In the genomic region with DNA sequence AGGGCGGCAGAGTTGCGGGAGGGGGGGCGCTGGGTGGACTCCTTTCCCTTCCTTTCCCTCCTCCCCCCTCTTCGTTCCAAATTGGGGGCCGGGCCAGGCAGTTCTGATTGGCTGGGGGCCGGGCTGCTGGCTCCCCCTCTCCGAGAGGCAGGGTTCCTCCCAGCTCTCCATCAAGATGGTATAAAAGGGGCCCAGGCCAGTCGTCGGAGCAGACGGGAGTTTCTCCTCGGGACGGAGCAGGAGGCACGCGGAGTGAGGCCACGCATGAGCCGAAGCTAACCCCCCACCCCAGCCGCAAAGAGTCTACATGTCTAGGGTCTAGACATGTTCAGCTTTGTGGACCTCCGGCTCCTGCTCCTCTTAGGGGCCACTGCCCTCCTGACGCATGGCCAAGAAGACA, we compare ENCODE assay signal across 8 mouse cellular contexts. TPM values are rescaled to one million over a fixed set of nuclear protein-coding genes. Genes with fewer than 3 reads are reported as not detected.
DNase-seq lines count a peak whose midpoint lies in the region; ATAC-seq and TF ChIP-seq lines count a peak whose summit lies in the region.

A gene (plus strand): TSS at position 180 of the 400 bp plus-strand sequence.

- H3K36me3 ChIP-seq in MEL (ENCODE audit: control insufficient read depth in 1 of 2, insufficient read depth in 2 of 2, low read length in 2 of 2) = no peaks in the 10 kb centered on the region
- peaks cover 19% of the 10 kb centered on the region; the same call in 1 of the 2 replicates for H3K36me3 ChIP-seq in kidney, embryonic 14.5 days (ENCODE audit: control insufficient read depth, insufficient read depth, low read length)
- H3K36me3 ChIP-seq in lung, embryonic 15.5 days = peaks cover 18% of the 10 kb centered on the region
- no peaks in the 10 kb centered on the region for H3K36me3 ChIP-seq in stomach, embryonic 16.5 days (ENCODE audit: control insufficient read depth, insufficient read depth, low read length)

- no peak for TF ChIP-seq POLR2A in MEL (IDR thresholded peaks at IDR 0.05; ENCODE audit: control insufficient read depth in 1 of 2, insufficient read depth in 1 of 2, low read depth in 1 of 2, low read length in 2 of 2, poor library complexity in 1 of 2)
- TF ChIP-seq POLR2A in bone marrow, adult 2 months (IDR thresholded peaks at IDR 0.05; ENCODE audit: borderline replicate concordance, control insufficient read depth, low read depth, low read length) = 0 out of 2 replicates have a peak, but pooled peaks have one; percentile 15

- H3K9me3 ChIP-seq in MEL (replicated peaks; ENCODE audit: insufficient read depth, low read length) = no peaks in the 10 kb centered on the region
- no peaks in the 10 kb centered on the region for H3K9me3 ChIP-seq in kidney, embryonic 14.5 days (ENCODE audit: control insufficient read depth, low read length)
- H3K9me3 ChIP-seq in lung, embryonic 15.5 days = no peaks in the 10 kb centered on the region
- no peaks in the 10 kb centered on the region for H3K9me3 ChIP-seq in stomach, embryonic 16.5 days (replicated peaks; ENCODE audit: control insufficient read depth, low read length)

- 0 out of 2 replicates have a peak within 1 kb of the TSS, but pooled peaks have one; percentile 35 for H3K9ac ChIP-seq in MEL (ENCODE audit: control insufficient read depth, low read depth, low read length, poor library complexity, severe bottlenecking)
- peak within 1 kb of the TSS; percentile 72 for H3K9ac ChIP-seq in kidney, embryonic 14.5 days (ENCODE audit: low read depth, low read length)
- H3K9ac ChIP-seq in lung, embryonic 15.5 days = peak within 1 kb of the TSS; percentile 59
- H3K9ac ChIP-seq in stomach, embryonic 16.5 days (ENCODE audit: low read length) = peak within 1 kb of the TSS; percentile 86

- no peaks in the 10 kb centered on the region for H3K79me2 ChIP-seq in MEL (ENCODE audit: control insufficient read depth, insufficient read depth, low read length, poor library complexity)

- no peak for TF ChIP-seq CTCF in MEL (IDR thresholded peaks at IDR 0.05 in 2 of 3, conservative IDR thresholded peaks at IDR 0.05 in 1 of 3; ENCODE audit: control insufficient read depth in 1 of 3, insufficient read depth in 1 of 3, low read depth in 2 of 3, low read length in 3 of 3, poor library complexity in 1 of 3, severe bottlenecking in 1 of 3)
- no peak for TF ChIP-seq CTCF in bone marrow, adult 2 months (IDR thresholded peaks at IDR 0.05; ENCODE audit: control insufficient read depth, insufficient read depth, low read length)

- ATAC-seq in kidney, embryonic 14.5 days (ENCODE audit: low FRiP score, low TSS enrichment) = peak; percentile 41
- ATAC-seq in lung, embryonic 15.5 days (ENCODE audit: borderline replicate concordance, extremely low read depth, low FRiP score, low TSS enrichment) = peak; percentile 60
- ATAC-seq in stomach, embryonic 16.5 days (ENCODE audit: insufficient read depth, low FRiP score) = peak; percentile 71

- WGBS in bone marrow, adult 2 months = 41% methylated on average over 19 of the region's 19 CpGs
- 9% methylated on average over 19 of the region's 19 CpGs for WGBS in kidney, embryonic 14.5 days
- 9% methylated on average over 19 of the region's 19 CpGs for WGBS in lung, embryonic 15.5 days
- 14% methylated on average over 19 of the region's 19 CpGs for WGBS in stomach, embryonic 16.5 days

- no peak for TF ChIP-seq EP300 in MEL (IDR thresholded peaks at IDR 0.05; ENCODE audit: low read depth in 1 of 2, low read length in 2 of 2)

- TF ChIP-seq RAD21 in MEL (IDR thresholded peaks at IDR 0.05; ENCODE audit: low read depth, low read length) = no peak

- H3K4me2 ChIP-seq in kidney, embryonic 14.5 days (replicated peaks; ENCODE audit: low read depth, low read length) = peak within 1 kb of the TSS; percentile 52
- peak within 1 kb of the TSS; percentile 71 for H3K4me2 ChIP-seq in lung, embryonic 15.5 days
- H3K4me2 ChIP-seq in stomach, embryonic 16.5 days (ENCODE audit: low read depth, low read length) = peak within 1 kb of the TSS; percentile 70

- no peak for DNase-seq in MEL (ENCODE audit: low read depth, low spot score)
- peak; percentile 86 to 88 for DNase-seq in heart, adult 18-20 months
- DNase-seq in retina, postnatal 1 day = no peak
- no peak for DNase-seq in embryo, embryonic 10 days (ENCODE audit: low spot score)

- H3K27me3 ChIP-seq in MEL (ENCODE audit: control insufficient read depth in 1 of 2, insufficient read depth in 2 of 2, low read length in 2 of 2) = peaks cover 11 to 12% of the 10 kb centered on the region in 2 experiments
- peaks cover 8% of the 10 kb centered on the region; the same call in 1 of the 2 replicates for H3K27me3 ChIP-seq in kidney, embryonic 14.5 days (ENCODE audit: control insufficient read depth, insufficient read depth, low read length)
- peaks cover 14% of the 10 kb centered on the region; the same call in 1 of the 2 replicates for H3K27me3 ChIP-seq in lung, embryonic 15.5 days
- no peaks in the 10 kb centered on the region; the same call in 1 of the 2 replicates for H3K27me3 ChIP-seq in stomach, embryonic 16.5 days (ENCODE audit: control insufficient read depth, insufficient read depth, low read length)

- peaks cover 0 to 5% of the 10 kb centered on the region in 2 experiments; a peak in 3 of 4 replicates for H3K4me1 ChIP-seq in MEL (ENCODE audit: control insufficient read depth in 1 of 2, insufficient read depth in 2 of 2, low read length in 2 of 2)
- no peaks in the 10 kb centered on the region; the same call in 1 of the 2 replicates for H3K4me1 ChIP-seq in bone marrow, adult 2 months (ENCODE audit: control insufficient read depth, insufficient read depth, low read length)
- peaks cover 29% of the 10 kb centered on the region for H3K4me1 ChIP-seq in kidney, embryonic 14.5 days (ENCODE audit: control insufficient read depth, insufficient read depth, low read length)
- peaks cover 60% of the 10 kb centered on the region for H3K4me1 ChIP-seq in lung, embryonic 15.5 days
- H3K4me1 ChIP-seq in stomach, embryonic 16.5 days (ENCODE audit: control insufficient read depth, insufficient read depth, low read length) = peaks cover 32% of the 10 kb centered on the region

- H3K4me3 ChIP-seq in MEL (ENCODE audit: control insufficient read depth in 1 of 2, insufficient read depth in 1 of 2, low read depth in 2 of 2, low read length in 2 of 2) = peak within 1 kb of the TSS; percentile 12 to 50; a peak in 3 of 4 replicates
- H3K4me3 ChIP-seq in bone marrow, adult 2 months (replicated peaks; ENCODE audit: control insufficient read depth, low read depth, low read length) = no peak within 1 kb of the TSS
- H3K4me3 ChIP-seq in kidney, embryonic 14.5 days (ENCODE audit: low read length) = peak within 1 kb of the TSS; percentile 59
- peak within 1 kb of the TSS; percentile 58 for H3K4me3 ChIP-seq in lung, embryonic 15.5 days
- peak within 1 kb of the TSS; percentile 62 for H3K4me3 ChIP-seq in stomach, embryonic 16.5 days (replicated peaks; ENCODE audit: low read length)

- no peak within 1 kb of the TSS for H3K27ac ChIP-seq in MEL (ENCODE audit: control insufficient read depth, low read depth, low read length)
- H3K27ac ChIP-seq in bone marrow, adult 2 months (ENCODE audit: control insufficient read depth, insufficient read depth, low read depth, low read length, poor library complexity) = no peak within 1 kb of the TSS
- peak within 1 kb of the TSS; percentile 80 for H3K27ac ChIP-seq in kidney, embryonic 14.5 days (ENCODE audit: low read depth, low read length)
- H3K27ac ChIP-seq in lung, embryonic 15.5 days = peak within 1 kb of the TSS; percentile 94
- peak within 1 kb of the TSS; percentile 97 for H3K27ac ChIP-seq in stomach, embryonic 16.5 days (ENCODE audit: low read length)

TF ChIP-seq in MEL, 35 proteins besides CTCF, POLR2A, EP300 and RAD21:
- TF ChIP-seq JUND (IDR thresholded peaks at IDR 0.05; ENCODE audit: low read depth, low read length) (no peak), POLR2AphosphoS5 (IDR thresholded peaks at IDR 0.05; ENCODE audit: borderline replicate concordance, low read depth, low read length) (no peak), SIN3A (IDR thresholded peaks at IDR 0.05; ENCODE audit: low read length) (no peak)

RNA-seq across cellular contexts. Expression of the gene that starts here (rescaled TPM):
- total RNA-seq in MEL (2012; rRNA removed) = 0.12 and 0.20 TPM in 2 replicates
- polyA plus RNA-seq in MEL (2012; ENCODE audit: insufficient read depth in 1 of 2, insufficient read length in 2 of 2, low read depth in 1 of 2, low replicate concordance in 2 of 2, missing spikeins in 1 of 2) = under 1 TPM in 1 of 2 experiments, not detected in 1; 0.61 TPM
- polyA plus RNA-seq in bone marrow, adult 2 months (2011; ENCODE audit: insufficient read depth, insufficient read length, low replicate concordance, missing spikeins) = 30.0 and 79.6 TPM in 2 replicates
- 10 to 100 TPM; 43.0 to 53.3 TPM for total RNA-seq in heart, adult 18-20 months (2021)
- 248 and 380 TPM in 2 replicates for polyA plus RNA-seq in kidney, embryonic 14.5 days (2014; fragmentation: Nextera tagmentation; extraction: Ambion mirVana)
- 1,191 and 1,256 TPM in 2 replicates for polyA plus RNA-seq in lung, embryonic 15.5 days (2015; fragmentation: Nextera tagmentation; extraction: Ambion mirVana)
- 2,066 and 2,076 TPM in 2 replicates for polyA plus RNA-seq in stomach, embryonic 16.5 days (2015; fragmentation: Nextera tagmentation; extraction: Ambion mirVana)

Comparison
In these comparisons a context has a peak if more than half of its experiments do, and no peak if none do; other contexts are left out.
1. RNA of the gene that starts here (total RNA-seq): 43.0 to 53.3 TPM in heart, adult 18-20 months; 0.12 to 0.20 TPM in MEL; every median in the first group is over 10 times any median in the second.
2. RNA of the gene that starts here (polyA plus RNA-seq): 2,066 to 2,076 TPM in stomach, embryonic 16.5 days, 1,191 to 1,256 TPM in lung, embryonic 15.5 days, 248 to 380 TPM in kidney, embryonic 14.5 days and 30.0 to 79.6 TPM in bone marrow, adult 2 months; 0.61 TPM in MEL; every median in the first group is over 10 times any median in the second.
3. DNase-seq: peak in heart, adult 18-20 months (2 of 2); none in MEL (single experiment), retina, postnatal 1 day (single experiment) and embryo, embryonic 10 days (single experiment).
4. H3K27ac ChIP-seq: peak in kidney, embryonic 14.5 days (single experiment), lung, embryonic 15.5 days (single experiment) and stomach, embryonic 16.5 days (single experiment); none in MEL (single experiment) and bone marrow, adult 2 months (single experiment).
5. H3K9ac ChIP-seq: peak in every context shown above with its lines; median percentile 86 in stomach, embryonic 16.5 days; 72 in kidney, embryonic 14.5 days; 59 in lung, embryonic 15.5 days; 35 in MEL.
6. Peak in every context shown above with its lines, with median percentiles within 50 percentile points of each other: ATAC-seq and H3K4me2 ChIP-seq.